Mouse (Mus musculus): ENCODE data around the gene Map4k1. TPM values are rescaled to one million over a fixed set of nuclear protein-coding genes. Genes with fewer than 3 reads are reported as not detected.

Map4k1 gene
- polyA plus RNA-seq, 2 experiments: 6.4 to 9.3 TPM

- no peak overlapping the region for H3K27ac ChIP-seq (replicated peaks; ENCODE audit: low read depth, low read length)
- H3K4me2 ChIP-seq (replicated peaks; ENCODE audit: low read depth, low read length, severe bottlenecking): no peak overlapping the region
- H3K4me3 ChIP-seq (replicated peaks; ENCODE audit: low read length): no peak overlapping the region
- H3K27me3 ChIP-seq (ENCODE audit: control insufficient read depth, insufficient read depth, low read length): no peaks in the 10 kb centered on the region
- no peaks in the 10 kb centered on the region for H3K9me3 ChIP-seq (ENCODE audit: control insufficient read depth, low read length)
- no peaks in the 10 kb centered on the region for H3K4me1 ChIP-seq (ENCODE audit: control insufficient read depth, insufficient read depth, low read length)
- ATAC-seq (ENCODE audit: low FRiP score, low read depth) (no peak), DNase-seq (ENCODE audit: low spot score) (no peak)
- TF ChIP-seq POLR2A (IDR thresholded peaks at IDR 0.05; ENCODE audit: borderline replicate concordance, extremely low read depth, insufficient read depth, insufficient read length): no peak
- no peak overlapping the region for H3K9ac ChIP-seq (ENCODE audit: low read depth, low read length, severe bottlenecking)
- H3K36me3 ChIP-seq (ENCODE audit: control insufficient read depth, insufficient read depth, low read length): peaks cover 53% of the 10 kb centered on the region
- 90% methylated on average over 7 of the region's 7 CpGs for WGBS
These were observed 10.8 kb upstream of the Map4k1 start for GRCm38 (mm10) chr7:28971029-28971428.

GRCm38 (mm10) chr7:28971770-28972269, 10.0 kb upstream of the Map4k1 start:
- peak; percentile 33 for DNase-seq (ENCODE audit: low spot score)
- WGBS: 63% methylated on average over 6 of the region's 6 CpGs
- no peak for TF ChIP-seq POLR2A (IDR thresholded peaks at IDR 0.05; ENCODE audit: borderline replicate concordance, extremely low read depth, insufficient read depth, insufficient read length)

DNA sequence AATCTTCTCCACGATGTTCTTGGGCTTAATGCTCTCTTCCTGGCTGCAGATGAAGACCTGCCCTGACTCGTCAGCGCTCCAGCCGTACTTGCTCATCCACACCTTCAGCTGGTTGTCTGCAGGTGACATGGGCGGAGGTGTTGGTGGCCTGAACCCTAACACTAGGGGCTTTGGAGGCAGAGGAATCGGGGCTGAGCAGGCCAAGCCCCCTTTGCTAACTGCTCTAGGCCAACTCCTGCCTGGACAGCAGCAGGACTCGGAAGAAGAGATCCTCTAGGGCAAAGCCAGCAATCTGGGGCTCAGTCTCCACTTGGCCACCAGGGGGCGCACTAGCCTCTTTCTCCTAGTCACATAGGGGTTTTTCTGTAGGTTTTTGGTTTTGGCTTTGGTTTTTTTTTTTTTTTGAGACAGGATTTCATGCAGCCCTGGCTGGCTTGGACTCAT, 9.3 kb upstream of the Map4k1 start:
- Histone ChIP-seq H3K27ac (replicated peaks; ENCODE audit: low read depth, low read length) (no peak overlapping the region), H3K9ac (ENCODE audit: low read depth, low read length, severe bottlenecking) (no peak overlapping the region), H3K4me3 (replicated peaks; ENCODE audit: low read length) (no peak overlapping the region), H3K4me2 (replicated peaks; ENCODE audit: low read depth, low read length, severe bottlenecking) (no peak overlapping the region), H3K36me3 (ENCODE audit: control insufficient read depth, insufficient read depth, low read length) (peaks cover 67% of the 10 kb centered on the region), H3K4me1 (ENCODE audit: control insufficient read depth, insufficient read depth, low read length) (no peaks in the 10 kb centered on the region), H3K9me3 (ENCODE audit: control insufficient read depth, low read length) (no peaks in the 10 kb centered on the region), H3K27me3 (ENCODE audit: control insufficient read depth, insufficient read depth, low read length) (no peaks in the 10 kb centered on the region)
- DNase-seq (ENCODE audit: low spot score) (peak; percentile 84), ATAC-seq (ENCODE audit: low FRiP score, low read depth) (0 out of 2 replicates have a peak, but pooled peaks have one; percentile 13)
- 70% methylated on average over 8 of the region's 8 CpGs for WGBS
- no peak for TF ChIP-seq POLR2A (IDR thresholded peaks at IDR 0.05; ENCODE audit: borderline replicate concordance, extremely low read depth, insufficient read depth, insufficient read length)

More at GRCm38 (mm10) chr7:28971770-28972269, 10.0 kb upstream of the Map4k1 start:
- peaks cover 60% of the 10 kb centered on the region for H3K36me3 ChIP-seq (ENCODE audit: control insufficient read depth, insufficient read depth, low read length)
- no peak overlapping the region for H3K9ac ChIP-seq (ENCODE audit: low read depth, low read length, severe bottlenecking)
- H3K4me2 ChIP-seq (replicated peaks; ENCODE audit: low read depth, low read length, severe bottlenecking): no peak overlapping the region
- no peaks in the 10 kb centered on the region for H3K27me3 ChIP-seq (ENCODE audit: control insufficient read depth, insufficient read depth, low read length)
- H3K4me1 ChIP-seq (ENCODE audit: control insufficient read depth, insufficient read depth, low read length): no peaks in the 10 kb centered on the region
- H3K4me3 ChIP-seq (replicated peaks; ENCODE audit: low read length): no peak overlapping the region
- no peak for ATAC-seq (ENCODE audit: low FRiP score, low read depth)
- no peaks in the 10 kb centered on the region for H3K9me3 ChIP-seq (ENCODE audit: control insufficient read depth, low read length)
- H3K27ac ChIP-seq (replicated peaks; ENCODE audit: low read depth, low read length): no peak overlapping the region

- no peak for DNase-seq (ENCODE audit: low spot score)
- H3K9ac ChIP-seq (ENCODE audit: low read depth, low read length, severe bottlenecking): no peak overlapping the region
- H3K4me1 ChIP-seq (ENCODE audit: control insufficient read depth, insufficient read depth, low read length): no peaks in the 10 kb centered on the region
- H3K27ac ChIP-seq (replicated peaks; ENCODE audit: low read depth, low read length): no peak overlapping the region
- H3K27me3 ChIP-seq (ENCODE audit: control insufficient read depth, insufficient read depth, low read length): no peaks in the 10 kb centered on the region
- no peak overlapping the region for H3K4me3 ChIP-seq (replicated peaks; ENCODE audit: low read length)
- no peak overlapping the region for H3K4me2 ChIP-seq (replicated peaks; ENCODE audit: low read depth, low read length, severe bottlenecking)
- WGBS: 78% methylated on average over 8 of the region's 8 CpGs
- no peak for TF ChIP-seq POLR2A (IDR thresholded peaks at IDR 0.05; ENCODE audit: borderline replicate concordance, extremely low read depth, insufficient read depth, insufficient read length)
- ATAC-seq (ENCODE audit: low FRiP score, low read depth): no peak
- peaks cover 72% of the 10 kb centered on the region for H3K36me3 ChIP-seq (ENCODE audit: control insufficient read depth, insufficient read depth, low read length)
- H3K9me3 ChIP-seq (ENCODE audit: control insufficient read depth, low read length): no peaks in the 10 kb centered on the region
These were observed 8.8 kb upstream of the Map4k1 start for GRCm38 (mm10) chr7:28973025-28973424.

GRCm38 (mm10) chr7:28977556-28977955, 4.3 kb upstream of the Map4k1 start:
- H3K9ac ChIP-seq (ENCODE audit: low read depth, low read length, severe bottlenecking): no peak overlapping the region
- no peak overlapping the region for H3K4me2 ChIP-seq (replicated peaks; ENCODE audit: low read depth, low read length, severe bottlenecking)
- no peaks in the 10 kb centered on the region for H3K27me3 ChIP-seq (ENCODE audit: control insufficient read depth, insufficient read depth, low read length)
- no peak for TF ChIP-seq POLR2A (IDR thresholded peaks at IDR 0.05; ENCODE audit: borderline replicate concordance, extremely low read depth, insufficient read depth, insufficient read length)
- no peak overlapping the region for H3K27ac ChIP-seq (replicated peaks; ENCODE audit: low read depth, low read length)
- ATAC-seq (ENCODE audit: low FRiP score, low read depth) (no peak), DNase-seq (ENCODE audit: low spot score) (no peak)
- no peak overlapping the region for H3K4me3 ChIP-seq (replicated peaks; ENCODE audit: low read length)
- WGBS: 86% methylated on average over 9 of the region's 9 CpGs
- H3K4me1 ChIP-seq (ENCODE audit: control insufficient read depth, insufficient read depth, low read length): peaks cover 5% of the 10 kb centered on the region
- H3K9me3 ChIP-seq (ENCODE audit: control insufficient read depth, low read length): no peaks in the 10 kb centered on the region
- H3K36me3 ChIP-seq (ENCODE audit: control insufficient read depth, insufficient read depth, low read length): peaks cover 59% of the 10 kb centered on the region
